Mouse (Mus musculus) kidney, embryonic 14.5 days (tissue): ENCODE data around the gene Blm. TPM values are rescaled to one million over a fixed set of nuclear protein-coding genes. Genes with fewer than 3 reads are reported as not detected.

Source experiments
- ATAC-seq: fragments of 200-750 bp; cut with Nextera tagmentation; 2 replicates; pipeline ENCODE4 v1.8.0; 2017; ENCODE audit warnings: moderate number of reproducible peaks, mild to moderate bottlenecking, moderate TSS enrichment, moderate library complexity; ENCODE audit not compliant: low FRiP score, low TSS enrichment
- H3K27ac ChIP-seq: fragments of 300-500 bp; sonication (generic); 2 replicates; pipeline ENCODE4 v1.5.1; 2014; ENCODE audit warnings: low read depth, mild to moderate bottlenecking, low read length, moderate library complexity, mixed read lengths
- H3K27me3 ChIP-seq: fragments of 300-500 bp; sonication (generic); 2 replicates; pipeline ENCODE4 v1.6.1; 2014; ENCODE audit warnings: mild to moderate bottlenecking, low read length; ENCODE audit not compliant: control insufficient read depth, insufficient read depth
- H3K36me3 ChIP-seq: fragments of 300-500 bp; sonication (generic); 2 replicates; pipeline ENCODE4 v1.6.1; 2014; ENCODE audit warnings: low read length, mixed read lengths; ENCODE audit not compliant: control insufficient read depth, insufficient read depth
- H3K4me1 ChIP-seq: fragments of 300-500 bp; sonication (generic); 2 replicates; pipeline ENCODE4 v1.6.1; 2014; ENCODE audit warnings: low read length, mixed read lengths; ENCODE audit not compliant: control insufficient read depth, insufficient read depth
- H3K4me2 ChIP-seq: fragments of 300-500 bp; sonication (generic); replicated peaks from 2 replicates; pipeline ENCODE4 v1.6.1; 2014; ENCODE audit warnings: low read depth, mild to moderate bottlenecking, low read length
- H3K4me3 ChIP-seq: fragments of 300-500 bp; sonication (generic); 2 replicates; pipeline ENCODE4 v1.5.1; 2014; ENCODE audit warnings: mild to moderate bottlenecking, low read length
- H3K9ac ChIP-seq: fragments of 300-500 bp; sonication (generic); 2 replicates; pipeline ENCODE4 v1.6.1; 2014; ENCODE audit warnings: low read depth, mild to moderate bottlenecking, low read length, moderate library complexity
- H3K9me3 ChIP-seq: fragments of 300-500 bp; sonication (generic); 2 replicates; pipeline ENCODE4 v1.6.1; 2016; ENCODE audit warnings: low read length; ENCODE audit not compliant: control insufficient read depth
- WGBS: fragments of 180-500 bp; shearing (Covaris S2); extraction: QIAGEN DNeasy Blood & Tissue Kit; methylation state at CpG from one replicate; pipeline ENCODE4 v1.1.7; 2014; 5-methylcytosine and 5-hydroxymethylcytosine counted together
- polyA plus RNA-seq: library from polyadenylated mRNA; unstranded; fragments of >200 nt; fragmentation: Nextera tagmentation; extraction: Ambion mirVana; gene quantifications from 2 replicates; pipeline ENCODE4 v1.2.1, GENCODE M21; 2014

The Blm gene
- polyA plus RNA-seq, 1 experiment from 2014 or later, result 34.5 TPM

DNA sequence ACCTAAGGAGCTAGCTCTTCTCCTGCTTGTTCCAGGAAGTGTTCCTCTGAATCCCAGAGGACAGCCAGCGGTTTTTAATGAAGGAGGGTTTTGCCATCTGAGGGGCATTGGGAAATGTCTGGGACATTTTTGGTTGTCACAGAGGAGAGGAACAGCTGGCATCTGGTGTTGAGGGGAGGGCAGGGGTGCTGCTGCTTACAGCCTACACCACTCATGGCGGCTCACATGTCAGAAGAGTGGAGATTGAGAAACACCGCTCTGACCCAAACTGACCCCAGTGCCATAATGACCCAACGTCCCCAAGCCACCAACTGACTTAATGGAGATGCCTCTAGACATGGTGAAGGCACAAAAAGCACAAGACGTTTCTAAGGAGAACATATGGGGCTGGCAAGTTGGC lies 27.0 kb upstream of the Blm start:
- Histone ChIP-seq H3K4me1 (no peaks in the 10 kb centered on the region), H3K27ac (no peak overlapping the region), H3K4me3 (no peak overlapping the region), H3K27me3 (no peaks in the 10 kb centered on the region), H3K9ac (no peak overlapping the region), H3K4me2 (no peak overlapping the region), H3K36me3 (no peaks in the 10 kb centered on the region), H3K9me3 (no peaks in the 10 kb centered on the region)
- no peak for ATAC-seq
- 57% methylated on average over 5 of the region's 5 CpGs for whole genome bisulfite sequencing

- ATAC-seq, result no peak
- Histone ChIP-seq H3K4me1 (no peaks in the 10 kb centered on the region), H3K9ac (no peak overlapping the region), H3K4me2 (no peak overlapping the region), H3K9me3 (no peaks in the 10 kb centered on the region), H3K36me3 (no peaks in the 10 kb centered on the region), H3K27me3 (no peaks in the 10 kb centered on the region), H3K4me3 (no peak overlapping the region), H3K27ac (no peak overlapping the region)
- whole genome bisulfite sequencing, result 60% methylated on average over 9 of the region's 9 CpGs
These were observed 26.4 kb upstream of the Blm start for GRCm38 (mm10) chr7:80561271-80561670.

GRCm38 (mm10) chr7:80558572-80558971 lies 23.7 kb upstream of the Blm start:
- no peak for ATAC-seq
- H3K9me3 ChIP-seq, result no peaks in the 10 kb centered on the region
- H3K4me3 ChIP-seq, result no peak overlapping the region
- no peaks in the 10 kb centered on the region for H3K27me3 ChIP-seq
- H3K27ac ChIP-seq, result no peak overlapping the region
- 0 out of 2 replicates have a peak, but pooled peaks cover 5% of the 10 kb centered on the region for H3K4me1 ChIP-seq
- no peak overlapping the region for H3K4me2 ChIP-seq
- WGBS, result 70% methylated on average over 5 of the region's 5 CpGs
- H3K36me3 ChIP-seq, result no peaks in the 10 kb centered on the region
- no peak overlapping the region for H3K9ac ChIP-seq

- 42% methylated on average over 8 of the region's 8 CpGs for WGBS
- ATAC-seq, result no peak
- H3K4me1 ChIP-seq, result 0 out of 2 replicates have a peak, but pooled peaks cover 5% of the 10 kb centered on the region
- H3K9me3 ChIP-seq, result no peaks in the 10 kb centered on the region
- no peak overlapping the region for H3K27ac ChIP-seq
- no peak overlapping the region for H3K9ac ChIP-seq
- H3K27me3 ChIP-seq, result no peaks in the 10 kb centered on the region
- H3K36me3 ChIP-seq, result no peaks in the 10 kb centered on the region
- H3K4me2 ChIP-seq, result no peak overlapping the region
- H3K4me3 ChIP-seq, result no peak overlapping the region
These were observed 23.2 kb upstream of the Blm start for GRCm38 (mm10) chr7:80558101-80558500.

- Histone ChIP-seq H3K27ac (no peak overlapping the region), H3K27me3 (no peaks in the 10 kb centered on the region), H3K36me3 (no peaks in the 10 kb centered on the region), H3K4me3 (no peak overlapping the region), H3K4me1 (0 out of 2 replicates have a peak, but pooled peaks cover 5% of the 10 kb centered on the region), H3K4me2 (no peak overlapping the region), H3K9me3 (no peaks in the 10 kb centered on the region), H3K9ac (no peak overlapping the region)
- no peak for ATAC-seq
- WGBS, result 76% methylated on average over 4 of the region's 4 CpGs
These were observed 22.2 kb upstream of the Blm start for GRCm38 (mm10) chr7:80557161-80557560.

GRCm38 (mm10) chr7:80556166-80556565 lies 21.2 kb upstream of the Blm start:
- Histone ChIP-seq H3K9ac (no peak overlapping the region), H3K36me3 (no peaks in the 10 kb centered on the region), H3K4me3 (no peak overlapping the region), H3K4me2 (no peak overlapping the region), H3K27ac (no peak overlapping the region), H3K4me1 (0 out of 2 replicates have a peak, but pooled peaks cover 5% of the 10 kb centered on the region), H3K9me3 (no peaks in the 10 kb centered on the region), H3K27me3 (no peaks in the 10 kb centered on the region)
- ATAC-seq, result no peak
- 88% methylated on average over 3 of the region's 3 CpGs for WGBS

DNA sequence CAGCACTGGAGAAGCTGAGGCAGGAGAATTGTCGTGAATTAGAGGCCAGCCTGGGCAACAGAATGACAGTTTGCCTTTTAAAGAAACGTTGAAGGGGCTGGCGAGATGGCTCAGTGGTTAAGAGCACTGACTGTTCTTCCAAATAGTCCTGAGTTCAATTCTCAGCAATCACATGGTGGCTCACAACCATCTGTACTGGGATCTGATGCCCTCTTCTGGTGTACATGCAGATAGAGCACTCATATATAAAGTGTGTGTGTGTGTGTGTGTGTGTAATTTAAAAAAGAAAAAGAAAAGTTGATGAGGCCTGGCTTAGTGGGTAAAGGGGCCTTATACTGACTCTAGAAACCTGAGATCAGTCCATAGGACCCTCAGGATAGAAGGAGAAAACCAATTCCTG lies 20.2 kb upstream of the Blm start:
- Histone ChIP-seq H3K4me3 (no peak overlapping the region), H3K27ac (peak overlapping the region; percentile 52; the same call in 1 of the 2 replicates), H3K36me3 (no peaks in the 10 kb centered on the region), H3K4me2 (no peak overlapping the region), H3K27me3 (no peaks in the 10 kb centered on the region), H3K9me3 (no peaks in the 10 kb centered on the region), H3K4me1 (0 out of 2 replicates have a peak, but pooled peaks cover 5% of the 10 kb centered on the region), H3K9ac (no peak overlapping the region)
- 78% methylated on average over 3 of the region's 3 CpGs for WGBS
- ATAC-seq, result no peak

GRCm38 (mm10) chr7:80554180-80555021 lies 19.5 kb upstream of the Blm start:
- WGBS, result 39% methylated on average over 22 of the region's 22 CpGs
- no peak overlapping the region for H3K9ac ChIP-seq
- 0 out of 2 replicates have a peak, but pooled peaks cover 5% of the 10 kb centered on the region for H3K4me1 ChIP-seq
- no peaks in the 10 kb centered on the region for H3K27me3 ChIP-seq
- peak overlapping the region; percentile 52 for H3K27ac ChIP-seq
- H3K9me3 ChIP-seq, result no peaks in the 10 kb centered on the region
- 0 out of 2 replicates have a peak, but pooled peaks have one; percentile 53 for ATAC-seq
- H3K4me2 ChIP-seq, result no peak overlapping the region
- H3K4me3 ChIP-seq, result no peak overlapping the region
- no peaks in the 10 kb centered on the region for H3K36me3 ChIP-seq

DNA sequence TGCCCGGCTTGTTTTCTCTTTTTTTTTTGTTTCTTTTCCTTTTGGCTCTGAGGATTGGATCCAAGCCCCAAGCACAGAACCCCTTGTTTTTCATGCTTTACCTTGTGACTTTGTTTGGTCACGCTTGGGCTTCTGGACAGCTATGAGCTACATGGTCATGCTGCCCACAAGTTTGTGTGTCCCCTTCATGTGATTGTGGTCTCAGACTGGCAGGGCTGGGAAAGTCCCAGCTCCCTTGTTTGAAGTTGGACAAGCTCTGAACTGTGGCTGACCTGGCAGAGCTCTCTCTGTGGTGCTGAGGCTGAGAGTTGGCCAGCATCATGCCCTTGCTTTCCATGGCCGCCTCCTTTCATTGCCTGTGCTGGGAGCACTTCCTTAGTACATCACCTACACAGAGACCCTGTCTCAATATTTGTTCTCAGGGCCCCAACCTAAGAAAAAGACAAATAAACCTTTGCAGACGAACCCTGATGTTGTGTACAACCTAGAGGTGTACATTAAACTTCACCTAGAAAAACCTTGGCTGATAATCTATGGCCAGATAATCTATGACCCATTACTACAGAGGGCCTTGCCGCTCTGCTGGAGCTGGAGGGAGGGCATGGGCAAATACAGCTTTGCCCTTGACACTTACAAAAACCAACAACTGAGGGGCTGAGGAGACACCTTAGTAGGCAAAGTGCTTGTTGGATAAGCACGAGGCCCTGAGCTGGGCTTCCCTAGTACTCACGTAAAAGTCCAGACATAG lies 13.8 kb upstream of the Blm start:
- H3K27me3 ChIP-seq, result no peaks in the 10 kb centered on the region
- 77% methylated on average over 7 of the region's 7 CpGs for WGBS
- no peak overlapping the region for H3K9ac ChIP-seq
- H3K4me3 ChIP-seq, result no peak overlapping the region
- H3K4me2 ChIP-seq, result no peak overlapping the region
- H3K36me3 ChIP-seq, result no peaks in the 10 kb centered on the region
- no peaks in the 10 kb centered on the region for H3K4me1 ChIP-seq
- no peaks in the 10 kb centered on the region for H3K9me3 ChIP-seq
- no peak overlapping the region for H3K27ac ChIP-seq
- no peak for ATAC-seq
